Mouse (Mus musculus) ES-E14 (cell line): ENCODE results near the gene Clec16a. TPM values are rescaled to one million over a fixed set of nuclear protein-coding genes. Genes with fewer than 3 reads are reported as not detected.

ENCODE experiments used
- DNase-seq: peaks from one replicate; pipeline ENCODE4 v3.0.0-alpha.2; 2013; ENCODE audit warnings: low read depth, low spot score
- H3K27ac ChIP-seq: 2 replicates; pipeline ENCODE4 v1.5.1; 2012; ENCODE audit warnings: low read depth, mild to moderate bottlenecking, low read length, moderate library complexity, mixed read lengths; ENCODE audit not compliant: poor library complexity, insufficient read depth, severe bottlenecking
- H3K36me3 ChIP-seq: 2 replicates; pipeline ENCODE4 v1.6.1; 2012; ENCODE audit warnings: mild to moderate bottlenecking, low read length, moderate library complexity, mixed read lengths; ENCODE audit not compliant: control insufficient read depth, poor library complexity, insufficient read depth, severe bottlenecking
- H3K4me1 ChIP-seq, 2 experiments: fragments of 150-350 bp in 1 of 2; sonication (generic) in 1 of 2; 2 replicates each; pipeline ENCODE4 v1.6.1; 2012; ENCODE audit warnings: low read length in 2 of 2, mild to moderate bottlenecking in 1 of 2, mixed read lengths in 1 of 2; ENCODE audit not compliant: control insufficient read depth in 2 of 2, insufficient read depth in 2 of 2, poor library complexity in 1 of 2
- H3K4me3 ChIP-seq, 2 experiments: fragments of 150-350 bp in 1 of 2; sonication (generic) in 1 of 2; 2 replicates each; pipeline ENCODE4 v1.5.1; 2012; ENCODE audit warnings: low read length in 2 of 2, low read depth in 1 of 2, mild to moderate bottlenecking in 1 of 2, mixed read lengths in 1 of 2; ENCODE audit not compliant: insufficient read depth in 1 of 2, poor library complexity in 1 of 2, severe bottlenecking in 1 of 2
- H3K9ac ChIP-seq: 2 replicates; pipeline ENCODE4 v1.6.1; 2012; ENCODE audit warnings: low read depth, mild to moderate bottlenecking, low read length, mixed read lengths; ENCODE audit not compliant: poor library complexity, insufficient read depth, severe bottlenecking
- H3K9me3 ChIP-seq: fragments of 150-350 bp; sonication (generic); 2 replicates; pipeline ENCODE4 v1.6.1; 2012; ENCODE audit warnings: low read depth, mild to moderate bottlenecking, low read length; ENCODE audit not compliant: control insufficient read depth, insufficient read depth
- CHD2 ChIP-seq: IDR thresholded peaks from 2 replicates; pipeline ENCODE4 v1.6.1; 2014; ENCODE audit warnings: mild to moderate bottlenecking, low read depth, low read length, inconsistent platforms
- HCFC1 ChIP-seq: IDR thresholded peaks from 2 replicates; pipeline ENCODE4 v1.6.1; 2012; ENCODE audit warnings: low read length, inconsistent platforms, borderline replicate concordance; ENCODE audit not compliant: insufficient read depth
- MAFK ChIP-seq: IDR thresholded peaks from 2 replicates; pipeline ENCODE4 v1.6.1; 2014; ENCODE audit warnings: mild to moderate bottlenecking, low read depth, low read length, inconsistent platforms; ENCODE audit not compliant: insufficient read depth
- ZC3H11A ChIP-seq: IDR thresholded peaks from 2 replicates; pipeline ENCODE4 v1.6.1; 2012; ENCODE audit warnings: low read depth, mild to moderate bottlenecking, inconsistent platforms, low read length, borderline replicate concordance
- ZNF384 ChIP-seq: IDR thresholded peaks from 2 replicates; pipeline ENCODE4 v1.6.1; 2012; ENCODE audit warnings: low read depth, low read length, inconsistent platforms
- in situ Hi-C, 2 experiments: fragments of 600-800 bp; cut with MboI; formaldehyde crosslinking; loops; one replicate each; pipeline ENCODE4 v1.15.1; 2025; ENCODE audit warnings: low sequenced_read_pairs in 2 of 2, inconsistent platforms in 1 of 2; ENCODE audit not compliant: unreplicated experiment in 2 of 2
- total RNA-seq: library from RNA; depleted of rRNA; stranded (reverse); fragments of 300-350 nt; gene quantifications from 2 replicates; pipeline ENCODE4 v1.2.3, GENCODE M21; 2012

Clec16a gene
- total RNA-seq, 1 experiment: 14.6 TPM

GRCm38 (mm10) chr16:10525610-10525980, 19.5 kb upstream of the Clec16a start:
- Histone ChIP-seq H3K4me3 (no peak overlapping the region), H3K4me1 (peaks cover 0 to 5% of the 10 kb centered on the region in 2 experiments; a peak in 1 of 4 replicates), H3K36me3 (no peaks in the 10 kb centered on the region; the same call in 1 of the 2 replicates), H3K9ac (no peak overlapping the region), H3K27ac (no peak overlapping the region), H3K9me3 (no peaks in the 10 kb centered on the region)
- no peak for TF ChIP-seq MAFK
- TF ChIP-seq HCFC1: no peak
- no peak for TF ChIP-seq ZC3H11A
- no peak for DNase-seq
- in situ Hi-C loops: no loop called here

DNA sequence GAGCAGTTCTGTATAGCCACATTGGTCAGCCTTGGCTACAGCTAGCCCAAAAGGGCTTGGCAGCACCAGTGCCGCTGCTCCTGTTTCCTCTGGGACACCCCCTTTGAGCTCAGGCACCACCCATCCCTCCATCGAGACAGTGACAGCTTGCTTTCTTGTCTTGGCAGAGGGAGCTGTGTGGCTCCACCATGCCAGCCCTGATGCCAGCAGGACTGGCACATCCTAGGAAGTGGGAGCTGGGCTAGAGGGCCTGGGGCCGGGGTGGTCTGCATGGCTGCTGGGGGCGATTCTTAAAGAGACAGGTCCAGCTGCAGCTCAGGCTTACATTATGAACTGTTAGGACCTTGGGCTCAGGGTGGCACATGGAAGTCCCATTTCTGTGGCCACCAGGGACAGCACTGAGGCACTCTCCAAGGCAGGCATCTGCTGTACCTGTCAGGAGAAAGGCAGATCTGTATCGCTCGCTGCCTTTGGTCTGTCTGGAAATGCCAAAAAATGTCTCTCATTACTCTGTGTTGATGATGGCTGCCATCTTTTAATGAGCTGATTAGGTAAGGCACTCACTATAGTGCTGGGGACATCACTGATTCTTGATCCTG, 18.0 kb upstream of the Clec16a start:
- no peak for DNase-seq
- in situ Hi-C loops: no loop called here
- no peak overlapping the region for H3K4me3 ChIP-seq
- peaks cover 0 to 6% of the 10 kb centered on the region in 2 experiments; a peak in 1 of 4 replicates for H3K4me1 ChIP-seq
- H3K9me3 ChIP-seq: no peaks in the 10 kb centered on the region
- H3K9ac ChIP-seq: no peak overlapping the region
- no peaks in the 10 kb centered on the region; the same call in 1 of the 2 replicates for H3K36me3 ChIP-seq
- H3K27ac ChIP-seq: no peak overlapping the region
- TF ChIP-seq ZC3H11A: no peak
- TF ChIP-seq MAFK: no peak
- no peak for TF ChIP-seq ZNF384
- TF ChIP-seq CHD2: no peak
- no peak for TF ChIP-seq HCFC1

DNA sequence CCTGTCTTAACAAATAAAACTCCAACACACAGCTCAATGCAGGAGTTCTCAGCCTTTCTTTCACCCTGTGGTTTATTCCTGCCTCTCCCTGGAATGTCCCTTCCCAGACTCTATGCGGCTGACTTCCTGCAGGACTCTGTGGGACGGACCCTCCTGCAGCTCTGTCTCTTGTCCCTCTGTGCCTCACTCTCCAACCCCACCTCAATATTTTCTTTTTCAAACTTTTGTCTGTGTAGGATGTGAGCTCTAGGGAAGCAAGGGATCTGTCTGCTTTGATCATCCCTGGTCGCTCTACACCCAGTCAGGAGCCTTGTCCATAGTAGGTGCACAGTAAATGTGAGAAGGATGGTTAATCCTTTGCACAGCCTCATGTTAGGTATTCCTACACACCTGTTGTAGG, 16.8 kb upstream of the Clec16a start:
- TF ChIP-seq HCFC1: no peak
- TF ChIP-seq ZNF384: no peak
- TF ChIP-seq MAFK: no peak
- no peak for TF ChIP-seq ZC3H11A
- no peak for TF ChIP-seq CHD2
- no peak overlapping the region for H3K27ac ChIP-seq
- H3K9ac ChIP-seq: no peak overlapping the region

GRCm38 (mm10) chr16:10530179-10530578, 15.0 kb upstream of the Clec16a start:
- in situ Hi-C loops: no loop called here
- no peak for TF ChIP-seq ZNF384
- no peak for TF ChIP-seq MAFK
- TF ChIP-seq HCFC1: no peak
- no peak for TF ChIP-seq CHD2
- TF ChIP-seq ZC3H11A: no peak

More for the DNA sequence above, 16.8 kb upstream of the Clec16a start:
- no peaks in the 10 kb centered on the region for H3K9me3 ChIP-seq
- no peak for DNase-seq
- no peaks in the 10 kb centered on the region; the same call in 1 of the 2 replicates for H3K36me3 ChIP-seq
- H3K4me3 ChIP-seq: no peak overlapping the region
- in situ Hi-C loops: no loop called here
- H3K4me1 ChIP-seq: peaks cover 0 to 6% of the 10 kb centered on the region in 2 experiments; a peak in 1 of 4 replicates

GRCm38 (mm10) chr16:10533781-10534180, 11.4 kb upstream of the Clec16a start:
- no peak overlapping the region for H3K27ac ChIP-seq
- no peaks in the 10 kb centered on the region; the same call in 1 of the 2 replicates for H3K36me3 ChIP-seq
- DNase-seq: no peak
- no peak overlapping the region for H3K4me3 ChIP-seq
- in situ Hi-C loops: no loop called here
- peaks cover 0 to 6% of the 10 kb centered on the region in 2 experiments; a peak in 1 of 4 replicates for H3K4me1 ChIP-seq
- TF ChIP-seq CHD2 (no peak), HCFC1 (no peak), MAFK (no peak), ZC3H11A (no peak), ZNF384 (no peak)
- H3K9ac ChIP-seq: no peak overlapping the region
- H3K9me3 ChIP-seq: no peaks in the 10 kb centered on the region

More at GRCm38 (mm10) chr16:10530179-10530578, 15.0 kb upstream of the Clec16a start:
- no peak for DNase-seq
- H3K9me3 ChIP-seq: no peaks in the 10 kb centered on the region
- H3K27ac ChIP-seq: no peak overlapping the region
- H3K9ac ChIP-seq: no peak overlapping the region
- peaks cover 0 to 6% of the 10 kb centered on the region in 2 experiments; a peak in 1 of 4 replicates for H3K4me1 ChIP-seq
- no peak overlapping the region for H3K4me3 ChIP-seq
- H3K36me3 ChIP-seq: no peaks in the 10 kb centered on the region; the same call in 1 of the 2 replicates
